28 mouse cellular contexts compared by ENCODE assay signal in the genomic region with DNA sequence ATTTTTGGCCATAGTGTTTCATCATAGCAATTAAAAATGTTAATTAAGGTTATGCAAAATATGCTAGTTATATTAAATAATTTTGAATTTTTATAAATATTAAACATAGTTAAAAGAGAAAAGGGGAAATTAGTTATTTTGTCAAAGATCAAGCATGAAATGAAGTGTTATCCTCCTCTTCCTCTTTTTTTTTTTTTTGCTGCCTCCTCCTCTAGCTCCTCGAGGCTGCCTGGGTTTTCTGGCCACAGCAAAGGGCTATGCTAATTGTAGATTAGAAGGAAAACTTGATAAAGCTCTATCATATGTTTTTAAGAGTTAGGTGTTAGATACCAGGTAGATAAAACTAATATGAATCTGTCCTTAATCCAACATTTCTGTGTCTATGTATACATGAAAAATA.
"Had no signal": no experiment of that assay in that cellular context is flagged by ENCODE, and none has a peak within 500 bp of the region (broad histone marks: within the 10 kb centered on the region; RNA-seq: fewer than 3 reads in every experiment).

No protein-coding gene starts in this region.

- ATAC-seq: forebrain, embryonic 13.5 days; forebrain, embryonic 14.5 days; forebrain, embryonic 15.5 days; forebrain, embryonic 16.5 days; forebrain, postnatal 0 days had no signal

- H3K9me3 ChIP-seq: embryonic facial prominence, embryonic 10.5 days; embryonic facial prominence, embryonic 12.5 days; embryonic facial prominence, embryonic 13.5 days; embryonic facial prominence, embryonic 15.5 days; forebrain, embryonic 10.5 days; forebrain, embryonic 12.5 days; forebrain, embryonic 13.5 days; forebrain, embryonic 15.5 days; heart, embryonic 10.5 days had no signal

- H3K36me3 ChIP-seq: embryonic facial prominence, embryonic 10.5 days; embryonic facial prominence, embryonic 12.5 days; embryonic facial prominence, embryonic 13.5 days; embryonic facial prominence, embryonic 15.5 days; forebrain, embryonic 10.5 days; forebrain, embryonic 12.5 days; forebrain, embryonic 15.5 days; heart, embryonic 10.5 days had no signal

- H3K4me3 ChIP-seq: embryonic facial prominence, embryonic 10.5 days; embryonic facial prominence, embryonic 12.5 days; embryonic facial prominence, embryonic 13.5 days; embryonic facial prominence, embryonic 15.5 days; erythroblast, embryonic 14.5 days; forebrain, embryonic 10.5 days; forebrain, embryonic 12.5 days; forebrain, embryonic 13.5 days; forebrain, embryonic 15.5 days; gastrocnemius, adult 2 months; heart, adult 2 months; heart, embryonic 10.5 days had no signal

- H3K27me3 ChIP-seq: embryonic facial prominence, embryonic 12.5 days; embryonic facial prominence, embryonic 13.5 days; embryonic facial prominence, embryonic 15.5 days; forebrain, embryonic 12.5 days; forebrain, embryonic 13.5 days; forebrain, embryonic 15.5 days had no signal

- DNase-seq: cerebellum, adult 9-10 months; cerebellum, adult 9-11 months; cerebellum, postnatal 10 days; cerebellum, postnatal 14 days; cerebellum, postnatal 25 days; cerebellum, postnatal 36 days; embryo, embryonic 11 days; forebrain, postnatal 0 days; gastrocnemius, adult 2 months; gastrocnemius, postnatal 10 days; gastrocnemius, postnatal 14 days; gastrocnemius, postnatal 25 days; gastrocnemius, postnatal 36 days; heart, adult 11 months; heart, adult 18-20 months; heart, adult 2 months had no signal

- H3K9ac ChIP-seq: embryonic facial prominence, embryonic 12.5 days; embryonic facial prominence, embryonic 13.5 days; embryonic facial prominence, embryonic 15.5 days; forebrain, embryonic 12.5 days; forebrain, embryonic 13.5 days; forebrain, embryonic 15.5 days; forebrain, postnatal 0 days had no signal

- H3K27ac ChIP-seq: embryonic facial prominence, embryonic 10.5 days; embryonic facial prominence, embryonic 12.5 days; embryonic facial prominence, embryonic 13.5 days; embryonic facial prominence, embryonic 15.5 days; forebrain, embryonic 10.5 days; forebrain, embryonic 12.5 days; forebrain, embryonic 13.5 days; forebrain, embryonic 15.5 days; gastrocnemius, adult 2 months; heart, adult 2 months; heart, embryonic 10.5 days had no signal

- H3K4me1 ChIP-seq: embryonic facial prominence, embryonic 12.5 days; embryonic facial prominence, embryonic 15.5 days; forebrain, embryonic 12.5 days; forebrain, embryonic 13.5 days; forebrain, embryonic 15.5 days had no signal
